Mouse (Mus musculus): ENCODE measurements around the gene Lrrk1. TPM values are rescaled to one million over a fixed set of nuclear protein-coding genes. Genes with fewer than 3 reads are reported as not detected.
"Not testable (repeated sequence)": the region's sequence is repeated elsewhere in the genome, so short reads cannot be mapped to it uniquely, and the experiment has no call there.

The Lrrk1 gene
- total RNA-seq, 2 experiments from 2014 or later = 4.3 TPM

DNA sequence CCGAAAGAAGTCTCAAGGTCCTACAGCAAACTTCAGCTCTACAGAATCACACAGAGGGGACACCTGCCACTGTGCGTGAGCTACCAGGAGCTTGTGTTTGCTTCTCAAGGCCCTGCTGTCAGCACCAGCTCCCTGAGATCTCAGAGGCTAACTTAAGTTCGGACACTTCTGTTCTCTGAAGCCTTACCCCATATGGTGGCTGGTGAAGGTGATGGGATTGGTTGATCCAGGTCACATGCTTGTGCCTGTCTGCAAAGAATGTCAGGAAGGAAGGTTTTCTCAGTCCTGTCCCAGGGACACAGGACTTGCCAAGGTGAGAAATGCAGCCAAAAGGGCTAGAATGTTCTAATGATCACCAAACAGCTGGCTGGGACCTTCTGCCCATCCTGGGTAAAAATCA is 187.8 kb downstream of the Lrrk1 start:
- DNase-seq (ENCODE audit: low spot score in 2 of 2) = no peak

GRCm38 (mm10) chr7:66199391-66199831 is 188.7 kb downstream of the Lrrk1 start:
- DNase-seq (ENCODE audit: low spot score in 2 of 2) = peak; percentile 38 to 50

GRCm38 (mm10) chr7:66198416-66198815 is 189.7 kb downstream of the Lrrk1 start:
- DNase-seq (ENCODE audit: low spot score in 2 of 2) = no peak

DNA sequence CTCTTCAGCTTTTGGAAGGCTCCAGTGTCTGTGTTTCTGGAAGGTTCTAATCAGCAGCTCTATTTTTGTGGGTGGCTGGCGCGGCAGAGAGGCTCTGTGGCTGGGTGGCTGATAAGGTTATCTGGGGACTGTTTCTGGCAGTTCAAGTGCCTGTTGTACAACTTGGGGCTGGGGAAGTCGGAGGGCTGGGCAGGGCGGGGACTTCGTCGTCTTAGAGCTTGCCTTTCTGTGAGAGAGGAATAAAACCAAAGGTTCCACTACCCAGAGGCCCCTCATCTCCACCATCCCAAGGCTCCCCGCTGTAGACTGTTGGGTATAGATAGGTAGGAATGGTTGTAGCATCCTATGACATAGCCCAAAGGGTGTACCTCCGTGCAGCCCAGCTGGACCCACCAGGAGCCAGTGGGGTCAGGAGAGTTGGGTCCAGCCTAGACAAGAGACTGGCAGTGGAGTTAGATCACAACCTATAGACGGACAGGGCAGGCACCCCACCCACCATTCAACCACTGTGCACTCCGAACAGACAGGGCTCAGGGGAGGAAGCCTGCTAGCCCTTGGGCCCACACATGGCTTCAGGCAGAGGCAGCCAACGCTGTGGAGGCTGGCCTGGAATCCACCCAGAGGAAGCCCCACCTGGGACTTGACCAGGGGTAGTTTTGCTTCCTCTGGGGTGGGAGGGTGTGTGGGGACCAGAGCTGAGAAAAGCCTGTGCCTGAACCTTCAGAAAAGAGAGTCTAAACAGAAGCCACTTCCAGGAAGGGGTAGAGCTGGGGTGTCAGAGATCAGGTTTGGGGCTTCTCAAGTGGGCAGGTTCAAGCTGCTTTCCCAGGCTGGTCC is 191.3 kb downstream of the Lrrk1 start:
- DNase-seq (ENCODE audit: low spot score in 2 of 2) = no peak

DNA sequence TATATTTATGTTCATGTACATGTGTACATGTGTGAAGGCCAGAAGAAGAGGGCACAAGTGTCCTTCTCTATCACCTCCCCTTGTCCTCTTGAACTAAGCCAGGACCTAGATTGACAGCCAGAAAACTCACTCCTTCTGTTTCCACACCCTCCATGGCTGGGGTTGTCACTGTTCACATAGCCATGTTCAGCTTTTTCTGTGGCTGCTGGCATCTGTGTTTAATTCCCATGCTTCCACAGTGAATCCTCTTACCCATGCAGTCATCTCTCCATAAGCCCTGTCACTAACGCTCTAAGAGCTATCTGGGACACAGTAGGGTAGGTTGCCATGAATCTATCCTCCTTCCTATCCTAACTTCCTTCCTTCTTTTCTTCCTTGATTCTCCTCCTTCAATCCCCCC is 192.3 kb downstream of the Lrrk1 start:
- no peak for DNase-seq (ENCODE audit: low spot score in 2 of 2)

DNA sequence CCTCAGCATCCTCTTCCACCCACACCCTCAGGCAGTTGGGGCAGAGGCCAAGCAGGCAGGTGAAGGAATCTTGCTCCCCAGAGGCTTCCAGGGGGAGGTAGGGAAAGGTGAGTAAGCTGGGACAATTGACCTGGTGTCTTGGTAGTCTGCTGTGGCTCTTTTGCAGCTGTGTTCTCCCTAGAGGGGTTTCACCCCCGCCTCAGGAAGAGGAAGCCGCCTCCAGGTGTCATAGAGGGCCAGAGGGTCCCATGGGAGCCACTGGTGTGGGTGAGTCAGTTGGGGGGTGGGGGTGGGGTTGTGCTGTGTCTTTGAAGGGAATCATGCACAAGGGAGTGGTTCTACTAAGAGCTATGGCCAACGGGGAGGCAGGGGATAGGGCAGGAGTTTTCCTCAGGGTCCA is 193.6 kb downstream of the Lrrk1 start:
- DNase-seq (ENCODE audit: low spot score in 2 of 2) = no peak

DNA sequence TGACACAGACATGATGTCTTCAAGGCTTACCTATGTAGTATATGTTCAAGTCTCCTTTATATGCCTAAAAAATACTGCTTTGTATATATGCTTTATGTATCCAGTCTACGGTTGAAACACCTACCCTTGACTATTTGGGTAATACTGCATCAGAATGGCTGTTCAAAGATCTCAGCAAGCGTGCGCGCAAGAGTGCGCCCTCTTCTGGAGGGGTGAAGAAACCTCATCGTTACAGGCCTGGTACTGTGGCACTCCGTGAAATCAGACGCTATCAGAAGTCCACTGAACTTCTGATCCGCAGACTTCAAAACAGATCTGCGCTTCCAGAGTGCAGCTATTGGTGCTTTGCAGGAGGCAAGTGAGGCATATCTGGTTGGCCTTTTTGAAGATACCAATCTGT is 197.8 kb downstream of the Lrrk1 start:
- DNase-seq (ENCODE audit: low spot score in 2 of 2) = not testable (repeated sequence)

- DNase-seq (ENCODE audit: low spot score in 2 of 2) = no peak
Measured at GRCm38 (mm10) chr7:66187581-66188231, 200.4 kb downstream of the Lrrk1 start.

GRCm38 (mm10) chr7:66185370-66185769 is 202.8 kb downstream of the Lrrk1 start:
- DNase-seq (ENCODE audit: low spot score in 2 of 2) = no peak

GRCm38 (mm10) chr7:66184026-66184425 is 204.1 kb downstream of the Lrrk1 start:
- no peak for DNase-seq (ENCODE audit: low spot score in 2 of 2)

DNA sequence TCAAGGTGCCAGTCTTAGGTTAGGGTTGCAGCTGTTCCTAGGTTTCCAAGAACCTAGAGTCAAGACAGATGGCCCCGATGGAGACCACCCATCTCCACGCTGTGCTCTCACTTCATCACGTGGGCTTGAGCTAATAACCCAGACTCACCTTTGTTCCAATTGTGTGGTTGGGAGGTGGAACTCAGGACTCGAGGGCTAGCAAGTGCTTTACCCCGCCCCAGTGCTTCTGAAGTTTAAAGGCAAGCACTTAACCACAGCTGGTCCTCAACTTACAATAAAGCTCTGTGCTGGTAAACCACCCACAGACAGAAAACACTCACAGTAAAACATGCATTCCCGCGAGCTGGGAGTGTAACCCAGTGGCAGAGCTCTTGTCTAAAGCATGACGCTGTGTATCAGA is 204.7 kb downstream of the Lrrk1 start:
- DNase-seq (ENCODE audit: low spot score in 2 of 2) = no peak

- no peak for DNase-seq (ENCODE audit: low spot score in 2 of 2)
Measured at GRCm38 (mm10) chr7:66182075-66182715, 206.0 kb downstream of the Lrrk1 start.

GRCm38 (mm10) chr7:66180711-66181365 is 207.3 kb downstream of the Lrrk1 start:
- DNase-seq (ENCODE audit: low spot score in 2 of 2) = no peak

GRCm38 (mm10) chr7:66180260-66180659 is 207.9 kb downstream of the Lrrk1 start:
- no peak for DNase-seq (ENCODE audit: low spot score in 2 of 2)

DNA sequence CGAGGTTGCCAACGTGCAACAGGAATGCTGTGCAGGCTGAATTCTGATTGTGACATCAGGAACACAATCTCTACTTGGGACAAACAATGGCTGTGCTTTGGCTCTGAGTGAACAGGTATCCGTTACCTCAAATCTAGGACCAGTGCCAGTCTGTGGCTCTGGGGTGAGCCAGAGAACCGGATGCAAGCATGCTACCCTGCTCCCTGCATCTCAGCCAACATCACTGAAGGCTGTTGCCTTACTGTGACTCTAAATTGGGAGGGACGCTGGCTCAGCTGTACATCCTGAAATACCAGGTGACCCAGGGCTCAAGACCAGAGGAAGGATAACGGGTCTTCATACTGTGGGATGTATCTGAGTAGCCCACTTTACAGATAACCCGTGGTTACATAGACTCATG is 208.4 kb downstream of the Lrrk1 start:
- DNase-seq (ENCODE audit: low spot score in 2 of 2) = no peak

DNA sequence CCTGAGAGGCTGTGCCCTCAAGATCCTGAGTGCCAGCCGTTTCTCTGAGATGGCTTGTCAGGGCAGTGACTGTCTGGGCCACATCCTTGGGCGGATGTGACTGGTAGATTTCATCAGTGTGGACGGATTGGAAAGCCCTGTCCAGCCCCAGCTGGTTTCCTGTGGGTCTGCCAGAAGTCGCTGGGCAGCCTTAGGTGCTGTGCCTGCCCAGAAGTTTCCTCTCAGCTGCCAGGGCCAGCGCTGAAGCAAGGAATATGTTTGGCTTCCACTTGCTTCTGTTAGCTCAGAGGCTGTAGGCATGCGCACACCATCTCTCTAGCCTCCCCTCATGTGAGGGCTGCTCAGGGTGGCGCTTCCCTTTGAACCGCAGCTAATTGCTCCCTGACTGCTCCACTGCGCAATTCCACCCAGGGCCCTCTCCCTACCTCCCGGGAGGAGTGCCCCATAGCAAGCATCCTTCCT is 209.0 kb downstream of the Lrrk1 start:
- DNase-seq (ENCODE audit: low spot score in 2 of 2) = peak in 1 of 2 experiments; percentile 24

DNA sequence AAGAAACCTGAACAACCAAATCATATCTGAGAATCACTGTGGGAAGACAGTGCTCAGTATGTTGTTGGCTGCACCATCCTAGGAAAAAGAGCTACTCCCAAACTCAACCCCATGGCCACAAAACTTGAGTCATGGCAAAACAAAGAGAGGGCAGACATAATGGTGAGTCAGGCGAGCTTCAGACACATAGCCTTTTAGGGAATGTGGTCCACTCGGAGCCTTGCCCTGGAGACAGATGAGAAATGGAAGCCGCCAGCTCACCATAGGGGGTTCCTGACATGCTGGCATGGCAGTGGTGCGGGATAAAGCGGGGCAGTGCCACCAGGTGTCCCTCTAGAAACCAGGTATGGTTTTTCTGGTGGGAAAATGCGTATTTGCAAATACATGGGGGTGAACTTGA is 210.0 kb downstream of the Lrrk1 start:
- no peak for DNase-seq (ENCODE audit: low spot score in 2 of 2)

GRCm38 (mm10) chr7:66176929-66177328 is 211.2 kb downstream of the Lrrk1 start:
- DNase-seq (ENCODE audit: low spot score in 2 of 2) = no peak

All from left cerebral cortex, adult 18-20 months (tissue).